Mouse (Mus musculus) midbrain, embryonic 16.5 days (tissue): ENCODE measurements around the gene Cfap44. TPM values are rescaled to one million over a fixed set of nuclear protein-coding genes. Genes with fewer than 3 reads are reported as not detected.
A peak's percentile ranks its signal among the peaks of the same experiment; 100 is the strongest.

Source experiments
- ATAC-seq: fragments of 200-750 bp; cut with Nextera tagmentation; 2 replicates; pipeline ENCODE4 v1.8.0; 2017; ENCODE audit warnings: moderate TSS enrichment
- H3K27ac ChIP-seq: fragments of 300-500 bp; sonication (generic); 2 replicates; pipeline ENCODE4 v1.5.1; 2014; ENCODE audit warnings: mild to moderate bottlenecking, low read length, mixed read lengths
- H3K27me3 ChIP-seq: fragments of 300-500 bp; sonication (generic); 2 replicates; pipeline ENCODE4 v1.6.1; 2014; ENCODE audit warnings: low read depth, low read length, mixed read lengths; ENCODE audit not compliant: control insufficient read depth, insufficient read depth
- H3K36me3 ChIP-seq: fragments of 300-500 bp; sonication (generic); 2 replicates; pipeline ENCODE4 v1.6.1; 2014; ENCODE audit warnings: mild to moderate bottlenecking, low read length, moderate library complexity, mixed read lengths; ENCODE audit not compliant: control insufficient read depth, insufficient read depth
- H3K4me1 ChIP-seq: fragments of 300-500 bp; sonication (generic); 2 replicates; pipeline ENCODE4 v1.6.1; 2014; ENCODE audit warnings: mild to moderate bottlenecking, low read length, mixed read lengths; ENCODE audit not compliant: control insufficient read depth, insufficient read depth
- H3K4me2 ChIP-seq: fragments of 300-500 bp; sonication (generic); 2 replicates; pipeline ENCODE4 v1.6.1; 2014; ENCODE audit warnings: mild to moderate bottlenecking, low read length, mixed read lengths
- H3K4me3 ChIP-seq: fragments of 300-500 bp; sonication (generic); 2 replicates; pipeline ENCODE4 v1.5.1; 2014; ENCODE audit warnings: low read depth, mild to moderate bottlenecking, low read length, moderate library complexity, mixed read lengths
- H3K9ac ChIP-seq: fragments of 300-500 bp; sonication (generic); 2 replicates; pipeline ENCODE4 v1.6.1; 2014; ENCODE audit warnings: low read depth, low read length, mixed read lengths
- H3K9me3 ChIP-seq: fragments of 300-500 bp; sonication (generic); replicated peaks from 2 replicates; pipeline ENCODE4 v1.6.1; 2014; ENCODE audit warnings: mild to moderate bottlenecking, low read length, mixed read lengths; ENCODE audit not compliant: control insufficient read depth, poor library complexity, severe bottlenecking
- WGBS: fragments of 180-500 bp; shearing (Covaris S2); extraction: QIAGEN DNeasy Blood & Tissue Kit; methylation state at CpG from one replicate; pipeline ENCODE4 v1.1.7; 2014; 5-methylcytosine and 5-hydroxymethylcytosine counted together
- polyA plus RNA-seq: library from polyadenylated mRNA; unstranded; fragments of >200 nt; fragmentation: Nextera tagmentation; extraction: Ambion mirVana; gene quantifications from 2 replicates; pipeline ENCODE4 v1.2.1, GENCODE M21; 2015

The Cfap44 gene
- polyA plus RNA-seq, 1 experiment from 2014 or later, result 7.0 TPM

- H3K27ac ChIP-seq, result no peak overlapping the region
- H3K9ac ChIP-seq, result no peak overlapping the region
- H3K27me3 ChIP-seq, result no peaks in the 10 kb centered on the region
- H3K9me3 ChIP-seq, result no peaks in the 10 kb centered on the region
- no peaks in the 10 kb centered on the region for H3K36me3 ChIP-seq
- H3K4me2 ChIP-seq, result no peak overlapping the region
- no peaks in the 10 kb centered on the region for H3K4me1 ChIP-seq
- ATAC-seq, result no peak
- no peak overlapping the region for H3K4me3 ChIP-seq
- 96% methylated on average over 2 of the region's 2 CpGs for WGBS
These were observed 64.2 kb downstream of the Cfap44 start for GRCm38 (mm10) chr16:44458826-44459225.

- H3K27me3 ChIP-seq, result no peaks in the 10 kb centered on the region
- no peaks in the 10 kb centered on the region for H3K36me3 ChIP-seq
- H3K9ac ChIP-seq, result no peak overlapping the region
- H3K9me3 ChIP-seq, result no peaks in the 10 kb centered on the region
- WGBS, result 85% methylated on average over 5 of the region's 5 CpGs
- H3K4me2 ChIP-seq, result no peak overlapping the region
- H3K4me3 ChIP-seq, result no peak overlapping the region
- no peaks in the 10 kb centered on the region for H3K4me1 ChIP-seq
- ATAC-seq, result no peak
- no peak overlapping the region for H3K27ac ChIP-seq
These were observed 66.3 kb downstream of the Cfap44 start for GRCm38 (mm10) chr16:44460922-44461321.

GRCm38 (mm10) chr16:44475281-44475680 lies 80.7 kb downstream of the Cfap44 start:
- Histone ChIP-seq H3K9me3 (no peaks in the 10 kb centered on the region), H3K4me2 (no peak overlapping the region), H3K4me1 (no peaks in the 10 kb centered on the region), H3K4me3 (no peak overlapping the region), H3K27me3 (no peaks in the 10 kb centered on the region), H3K27ac (no peak overlapping the region), H3K36me3 (no peaks in the 10 kb centered on the region), H3K9ac (no peak overlapping the region)
- no peak for ATAC-seq
- 88% methylated on average over 14 of the region's 14 CpGs for WGBS

- Histone ChIP-seq H3K4me2 (no peak overlapping the region), H3K9me3 (no peaks in the 10 kb centered on the region), H3K27ac (no peak overlapping the region), H3K4me3 (no peak overlapping the region), H3K27me3 (no peaks in the 10 kb centered on the region), H3K9ac (no peak overlapping the region), H3K36me3 (no peaks in the 10 kb centered on the region), H3K4me1 (no peaks in the 10 kb centered on the region)
- peak; percentile 51; the same call in 1 of the 2 replicates for ATAC-seq
- WGBS, result 91% methylated on average over 11 of the region's 11 CpGs
These were observed 81.2 kb downstream of the Cfap44 start for GRCm38 (mm10) chr16:44475682-44476375.

GRCm38 (mm10) chr16:44478767-44479166 lies 84.2 kb downstream of the Cfap44 start:
- no peak for ATAC-seq
- Histone ChIP-seq H3K4me3 (no peak overlapping the region), H3K9me3 (no peaks in the 10 kb centered on the region), H3K9ac (no peak overlapping the region), H3K27me3 (no peaks in the 10 kb centered on the region), H3K4me2 (peak overlapping the region; percentile 33), H3K27ac (no peak overlapping the region), H3K4me1 (peaks cover 3% of the 10 kb centered on the region), H3K36me3 (no peaks in the 10 kb centered on the region)
- WGBS, result 47% methylated on average over 18 of the region's 18 CpGs

GRCm38 (mm10) chr16:44479852-44480251 lies 85.3 kb downstream of the Cfap44 start:
- Histone ChIP-seq H3K4me3 (no peak overlapping the region), H3K9me3 (no peaks in the 10 kb centered on the region), H3K36me3 (no peaks in the 10 kb centered on the region), H3K27me3 (no peaks in the 10 kb centered on the region), H3K9ac (no peak overlapping the region), H3K4me2 (no peak overlapping the region), H3K27ac (no peak overlapping the region), H3K4me1 (peaks cover 3% of the 10 kb centered on the region)
- WGBS, result 88% methylated on average over 14 of the region's 14 CpGs
- ATAC-seq, result no peak

GRCm38 (mm10) chr16:44480616-44481015 lies 86.0 kb downstream of the Cfap44 start:
- Histone ChIP-seq H3K4me3 (no peak overlapping the region), H3K4me1 (peaks cover 3% of the 10 kb centered on the region), H3K27ac (no peak overlapping the region), H3K4me2 (no peak overlapping the region), H3K9ac (no peak overlapping the region), H3K9me3 (no peaks in the 10 kb centered on the region), H3K36me3 (no peaks in the 10 kb centered on the region), H3K27me3 (no peaks in the 10 kb centered on the region)
- no peak for ATAC-seq
- 70% methylated on average over 7 of the region's 7 CpGs for WGBS

- Histone ChIP-seq H3K27me3 (no peaks in the 10 kb centered on the region), H3K4me3 (no peak overlapping the region), H3K36me3 (no peaks in the 10 kb centered on the region), H3K27ac (peak overlapping the region; percentile 47), H3K9me3 (no peaks in the 10 kb centered on the region), H3K4me1 (peaks cover 3% of the 10 kb centered on the region), H3K9ac (peak overlapping the region; percentile 3; the same call in 1 of the 2 replicates), H3K4me2 (peak overlapping the region; percentile 10; the same call in 1 of the 2 replicates)
- WGBS, result 41% methylated on average over 28 of the region's 28 CpGs
- no peak for ATAC-seq
These were observed 87.3 kb downstream of the Cfap44 start for GRCm38 (mm10) chr16:44481599-44482593.

- Histone ChIP-seq H3K4me2 (no peak overlapping the region), H3K9ac (no peak overlapping the region), H3K27me3 (no peaks in the 10 kb centered on the region), H3K36me3 (no peaks in the 10 kb centered on the region), H3K27ac (no peak overlapping the region), H3K4me3 (no peak overlapping the region), H3K4me1 (peaks cover 3% of the 10 kb centered on the region), H3K9me3 (no peaks in the 10 kb centered on the region)
- ATAC-seq, result peak; percentile 15; the same call in 1 of the 2 replicates
- WGBS, result 5% methylated on average over 7 of the region's 7 CpGs
These were observed 89.5 kb downstream of the Cfap44 start for GRCm38 (mm10) chr16:44484079-44484478.
